Mouse (Mus musculus): ENCODE measurements around the gene Ncf4. TPM values are rescaled to one million over a fixed set of nuclear protein-coding genes. Genes with fewer than 3 reads are reported as not detected.
A peak's percentile ranks its signal among the peaks of the same experiment; 100 is the strongest.

Ncf4 gene
- total and polyA plus RNA-seq, 3 experiments: 1.6 to 4.5 (median 1.8) TPM

- no peak for TF ChIP-seq CTCF (IDR thresholded peaks at IDR 0.05)
- TF ChIP-seq EP300 (IDR thresholded peaks at IDR 0.05; ENCODE audit: insufficient read depth, low read depth, low read length): no peak
- no peak for TF ChIP-seq POLR2A (IDR thresholded peaks at IDR 0.05; ENCODE audit: insufficient read depth, low read depth, low read length)
- Histone ChIP-seq H3K4me1 (ENCODE audit: control insufficient read depth, insufficient read depth, low read length) (peaks cover 3% of the 10 kb centered on the region; the same call in 1 of the 2 replicates), H3K36me3 (ENCODE audit: control insufficient read depth, insufficient read depth, low read length) (no peaks in the 10 kb centered on the region), H3K4me3 (no peak within 1 kb of the TSS), H3K79me2 (replicated peaks; ENCODE audit: control insufficient read depth, insufficient read depth, low read length) (no peaks in the 10 kb centered on the region), H3K9ac (ENCODE audit: low read depth, low read length) (no peak within 1 kb of the TSS), H3K27ac (no peak within 1 kb of the TSS), H3K27me3 (ENCODE audit: control insufficient read depth, insufficient read depth, low read length) (no peaks in the 10 kb centered on the region)
- peak in 1 of 2 experiments; percentile 32 for DNase-seq
- 56% methylated on average over 10 of the region's 10 CpGs for WGBS
- intact Hi-C loops (cut with DNase I): no loop called here
Measured at GRCm38 (mm10) chr15:78305341-78305933, 60.8 kb downstream of the Ncf4 start, which contains the start of gene Csf2rb2. TSS of gene Csf2rb2 (minus strand) at chr15:78305721.

GRCm38 (mm10) chr15:78309865-78310264 lies 65.3 kb downstream of the Ncf4 start:
- H3K79me2 ChIP-seq (replicated peaks; ENCODE audit: control insufficient read depth, insufficient read depth, low read length): no peaks in the 10 kb centered on the region
- WGBS: 10% methylated on average over 5 of the region's 5 CpGs
- intact Hi-C loops (cut with DNase I): no loop called here

GRCm38 (mm10) chr15:78310971-78311370 lies 66.4 kb downstream of the Ncf4 start:
- Histone ChIP-seq H3K4me1 (ENCODE audit: control insufficient read depth, insufficient read depth, low read length) (peaks cover 10% of the 10 kb centered on the region), H3K27me3 (ENCODE audit: control insufficient read depth, insufficient read depth, low read length) (no peaks in the 10 kb centered on the region), H3K36me3 (ENCODE audit: control insufficient read depth, insufficient read depth, low read length) (no peaks in the 10 kb centered on the region), H3K9ac (ENCODE audit: low read depth, low read length) (no peak overlapping the region), H3K4me3 (no peak overlapping the region), H3K27ac (no peak overlapping the region; the same call in 1 of the 2 replicates), H3K79me2 (replicated peaks; ENCODE audit: control insufficient read depth, insufficient read depth, low read length) (no peaks in the 10 kb centered on the region)
- intact Hi-C loops (cut with DNase I): no loop called here
- no peak for DNase-seq
- WGBS: 48% methylated on average over 4 of the region's 4 CpGs
- TF ChIP-seq CTCF (IDR thresholded peaks at IDR 0.05) (no peak), EP300 (IDR thresholded peaks at IDR 0.05; ENCODE audit: insufficient read depth, low read depth, low read length) (no peak), POLR2A (IDR thresholded peaks at IDR 0.05; ENCODE audit: insufficient read depth, low read depth, low read length) (no peak)

More at GRCm38 (mm10) chr15:78309865-78310264, 65.3 kb downstream of the Ncf4 start:
- Histone ChIP-seq H3K27ac (no peak overlapping the region; the same call in 1 of the 2 replicates), H3K36me3 (ENCODE audit: control insufficient read depth, insufficient read depth, low read length) (no peaks in the 10 kb centered on the region), H3K4me3 (no peak overlapping the region), H3K27me3 (ENCODE audit: control insufficient read depth, insufficient read depth, low read length) (no peaks in the 10 kb centered on the region), H3K9ac (ENCODE audit: low read depth, low read length) (no peak overlapping the region), H3K4me1 (ENCODE audit: control insufficient read depth, insufficient read depth, low read length) (peaks cover 10% of the 10 kb centered on the region)
- TF ChIP-seq EP300 (IDR thresholded peaks at IDR 0.05; ENCODE audit: insufficient read depth, low read depth, low read length) (no peak), POLR2A (IDR thresholded peaks at IDR 0.05; ENCODE audit: insufficient read depth, low read depth, low read length) (no peak), CTCF (IDR thresholded peaks at IDR 0.05) (no peak)
- no peak for DNase-seq

Small RNA genes within 50 kb of the gene (microRNA-seq; reads per million reads assigned to microRNA genes)
- gene Mir7676-1: 0 reads per million in 2 experiments

Other genes starting within 250 kb of the Ncf4 start
- not detected for gene Cacng2, start 124.8 kb upstream of the Ncf4 start, total RNA-seq (2021)
- 0.03 TPM in 1 of 2 replicates, not detected in the other for gene Cacng2, start 124.8 kb upstream of the Ncf4 start, polyA plus RNA-seq (2012; rRNA removed)
- gene Ift27, start 70.7 kb upstream of the Ncf4 start, total RNA-seq (2021): 10 to 100 TPM in 1 of 2 experiments, 1 to 10 TPM in 1; 9.3 to 10.0 TPM
- 22.6 and 22.8 TPM in 2 replicates for gene Ift27, start 70.7 kb upstream of the Ncf4 start, polyA plus RNA-seq (2012; rRNA removed)
- under 1 TPM; 0.44 to 0.77 TPM for gene Pvalb, start 38.4 kb upstream of the Ncf4 start, total RNA-seq (2021)
- 0.37 and 0.56 TPM in 2 replicates for gene Pvalb, start 38.4 kb upstream of the Ncf4 start, polyA plus RNA-seq (2012; rRNA removed)
- under 1 TPM; 0.75 to 0.84 TPM for gene Csf2rb2, start 60.9 kb downstream of the Ncf4 start, total RNA-seq (2021)
- gene Csf2rb2, start 60.9 kb downstream of the Ncf4 start, polyA plus RNA-seq (2012; rRNA removed): 1.2 and 1.6 TPM in 2 replicates
- 1 to 10 TPM; 1.6 to 2.2 TPM for gene Csf2rb, start 81.0 kb downstream of the Ncf4 start, total RNA-seq (2021)
- 2.1 and 2.8 TPM in 2 replicates for gene Csf2rb, start 81.0 kb downstream of the Ncf4 start, polyA plus RNA-seq (2012; rRNA removed)
- not detected for gene Tex33, start 151.1 kb downstream of the Ncf4 start, total RNA-seq (2021)
- gene Tex33, start 151.1 kb downstream of the Ncf4 start, polyA plus RNA-seq (2012; rRNA removed): 0.43 and 0.67 TPM in 2 replicates
- gene Tst, start 161.1 kb downstream of the Ncf4 start, total RNA-seq (2021): 10 to 100 TPM; 19.1 to 23.2 TPM
- gene Tst, start 161.1 kb downstream of the Ncf4 start, polyA plus RNA-seq (2012; rRNA removed): 30.3 and 41.7 TPM in 2 replicates
- gene Mpst, start 161.6 kb downstream of the Ncf4 start, total RNA-seq (2021): 10 to 100 TPM; 37.5 to 45.9 TPM
- gene Mpst, start 161.6 kb downstream of the Ncf4 start, polyA plus RNA-seq (2012; rRNA removed): 64.5 and 79.5 TPM in 2 replicates
- gene Kctd17, start 183.8 kb downstream of the Ncf4 start, total RNA-seq (2021): 10 to 100 TPM; 18.4 to 24.5 TPM
- 52.5 and 66.1 TPM in 2 replicates for gene Kctd17, start 183.8 kb downstream of the Ncf4 start, polyA plus RNA-seq (2012; rRNA removed)
- gene Tmprss6, start 223.8 kb downstream of the Ncf4 start, total RNA-seq (2021): not detected
- 0.20 TPM in 1 of 2 replicates, not detected in the other for gene Tmprss6, start 223.8 kb downstream of the Ncf4 start, polyA plus RNA-seq (2012; rRNA removed)